Mouse (Mus musculus) lung, embryonic 16.5 days (tissue): ENCODE data around the gene Gria1. TPM values are rescaled to one million over a fixed set of nuclear protein-coding genes. Genes with fewer than 3 reads are reported as not detected.

Experiments used
- ATAC-seq: fragments of 200-750 bp; cut with Nextera tagmentation; 2 replicates; pipeline ENCODE4 v1.8.0; 2017; ENCODE audit warnings: low read depth, mild to moderate bottlenecking, moderate library complexity
- H3K27ac ChIP-seq: fragments of 300-500 bp; sonication (generic); 2 replicates; pipeline ENCODE4 v1.5.1; 2014; ENCODE audit warnings: mild to moderate bottlenecking, control low read depth, low read length
- H3K27me3 ChIP-seq: fragments of 300-500 bp; sonication (generic); 2 replicates; pipeline ENCODE4 v1.6.1; 2014; ENCODE audit warnings: low read depth, low read length, mixed read lengths; ENCODE audit not compliant: control insufficient read depth, insufficient read depth
- H3K36me3 ChIP-seq: fragments of 300-500 bp; sonication (generic); 2 replicates; pipeline ENCODE4 v1.6.1; 2014; ENCODE audit warnings: low read length; ENCODE audit not compliant: control insufficient read depth, insufficient read depth
- H3K4me1 ChIP-seq: fragments of 300-500 bp; sonication (generic); replicated peaks from 2 replicates; pipeline ENCODE4 v1.6.1; 2014; ENCODE audit warnings: low read length, mixed read lengths; ENCODE audit not compliant: control insufficient read depth, insufficient read depth
- H3K4me2 ChIP-seq: fragments of 300-500 bp; sonication (generic); 2 replicates; pipeline ENCODE4 v1.6.1; 2014; ENCODE audit warnings: low read depth, low read length, control low read depth
- H3K4me3 ChIP-seq: fragments of 300-500 bp; sonication (generic); 2 replicates; pipeline ENCODE4 v1.5.1; 2014; ENCODE audit warnings: mild to moderate bottlenecking, low read length, control low read depth
- H3K9ac ChIP-seq: fragments of 300-500 bp; sonication (generic); 2 replicates; pipeline ENCODE4 v1.6.1; 2014; ENCODE audit warnings: low read length, control low read depth
- H3K9me3 ChIP-seq: fragments of 300-500 bp; sonication (generic); 2 replicates; pipeline ENCODE4 v1.6.1; 2016; ENCODE audit warnings: low read length; ENCODE audit not compliant: control insufficient read depth
- WGBS: fragments of 180-500 bp; shearing (Covaris S2); extraction: QIAGEN DNeasy Blood & Tissue Kit; methylation state at CpG from one replicate; pipeline ENCODE4 v1.1.7; 2014; 5-methylcytosine and 5-hydroxymethylcytosine counted together
- polyA plus RNA-seq: library from polyadenylated mRNA; unstranded; fragments of >200 nt; fragmentation: Nextera tagmentation; extraction: Ambion mirVana; gene quantifications from 2 replicates; pipeline ENCODE4 v1.2.1, GENCODE M21; 2015

Gria1 gene
- polyA plus RNA-seq, 1 experiment from 2014 or later: 0.89 TPM

GRCm38 (mm10) chr11:57214583-57214982 lies 203.4 kb downstream of the Gria1 start:
- Histone ChIP-seq H3K27ac (no peak overlapping the region), H3K4me2 (no peak overlapping the region), H3K9me3 (no peaks in the 10 kb centered on the region), H3K9ac (no peak overlapping the region), H3K4me3 (no peak overlapping the region), H3K4me1 (no peaks in the 10 kb centered on the region), H3K36me3 (no peaks in the 10 kb centered on the region), H3K27me3 (no peaks in the 10 kb centered on the region)
- no peak for ATAC-seq
- WGBS: 85% methylated on average over 5 of the region's 5 CpGs

DNA sequence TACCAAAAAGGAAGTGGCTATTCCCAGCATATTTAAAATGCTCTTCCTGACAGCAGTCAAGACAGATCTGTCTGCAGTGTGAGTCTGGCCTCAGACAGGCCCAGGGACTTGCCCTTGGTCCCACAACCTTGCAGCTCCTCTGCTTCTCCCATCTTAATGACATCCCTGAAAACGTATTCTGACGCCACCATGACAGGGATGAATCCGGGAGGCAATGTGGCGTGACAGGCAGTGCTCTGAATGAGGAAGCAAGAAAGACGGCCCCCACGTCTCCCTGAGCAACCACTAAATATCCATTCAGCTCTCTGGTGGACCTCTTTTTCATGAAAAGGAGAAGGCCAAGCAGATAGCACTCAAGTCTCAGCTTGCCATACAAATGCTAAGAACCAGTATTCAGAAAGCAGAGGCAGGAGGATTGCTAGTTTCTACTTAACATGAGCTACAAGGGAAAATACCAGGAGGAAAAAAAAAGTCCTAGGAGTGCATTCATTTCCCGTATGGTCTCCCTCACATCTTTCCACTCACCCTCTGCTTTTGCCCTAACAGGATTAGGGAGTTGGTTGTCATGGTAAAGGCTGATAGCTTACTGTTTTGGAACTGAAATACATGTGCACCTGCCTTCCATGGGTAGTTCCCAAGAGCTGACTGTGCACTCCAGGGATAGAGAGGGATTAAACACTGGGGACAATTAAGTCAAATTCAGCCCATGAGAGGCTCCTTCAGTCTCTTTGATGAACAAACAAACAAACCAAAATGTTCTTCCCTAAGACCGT lies 211.8 kb downstream of the Gria1 start:
- WGBS: 66% methylated on average over 8 of the region's 8 CpGs
- Histone ChIP-seq H3K9me3 (no peaks in the 10 kb centered on the region), H3K4me3 (no peak overlapping the region), H3K27me3 (no peaks in the 10 kb centered on the region), H3K36me3 (no peaks in the 10 kb centered on the region), H3K27ac (no peak overlapping the region), H3K4me2 (no peak overlapping the region), H3K9ac (no peak overlapping the region), H3K4me1 (no peaks in the 10 kb centered on the region)
- no peak for ATAC-seq

GRCm38 (mm10) chr11:57235446-57235845 lies 224.3 kb downstream of the Gria1 start:
- Histone ChIP-seq H3K9me3 (no peaks in the 10 kb centered on the region), H3K27ac (no peak overlapping the region), H3K36me3 (no peaks in the 10 kb centered on the region), H3K4me3 (no peak overlapping the region), H3K4me2 (no peak overlapping the region), H3K9ac (no peak overlapping the region), H3K27me3 (no peaks in the 10 kb centered on the region), H3K4me1 (no peaks in the 10 kb centered on the region)
- 83% methylated on average over 2 of the region's 2 CpGs for WGBS
- no peak for ATAC-seq

- WGBS: 73% methylated on average over 1 of the region's 1 CpGs
- no peaks in the 10 kb centered on the region for H3K4me1 ChIP-seq
- no peaks in the 10 kb centered on the region for H3K9me3 ChIP-seq
- ATAC-seq: no peak
- H3K4me3 ChIP-seq: no peak overlapping the region
- H3K27ac ChIP-seq: no peak overlapping the region
- no peak overlapping the region for H3K4me2 ChIP-seq
- H3K36me3 ChIP-seq: no peaks in the 10 kb centered on the region
- H3K27me3 ChIP-seq: no peaks in the 10 kb centered on the region
- H3K9ac ChIP-seq: no peak overlapping the region
These were observed 225.2 kb downstream of the Gria1 start for GRCm38 (mm10) chr11:57236431-57236830.

- no peak overlapping the region for H3K27ac ChIP-seq
- H3K36me3 ChIP-seq: no peaks in the 10 kb centered on the region
These were observed 228.6 kb downstream of the Gria1 start for GRCm38 (mm10) chr11:57239758-57240157.

DNA sequence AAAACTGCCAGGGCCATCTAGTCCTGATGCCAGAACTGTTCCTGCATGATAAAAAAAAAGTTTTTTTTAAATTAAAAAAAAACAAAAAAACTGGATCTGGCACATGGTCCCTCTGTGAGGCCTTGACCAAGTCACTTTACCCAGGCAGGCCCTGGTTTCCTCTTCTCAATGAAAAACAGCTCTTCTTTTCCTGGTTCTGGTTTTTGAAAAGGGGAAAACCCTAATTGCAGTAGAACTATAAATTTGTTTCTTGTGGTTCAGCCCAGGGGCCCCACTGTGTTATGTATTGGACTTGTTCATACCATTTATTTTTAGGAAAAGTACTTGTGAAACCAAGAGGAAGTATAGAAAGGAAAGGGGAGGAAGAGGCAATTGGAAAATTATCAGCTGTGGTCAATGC lies 232.6 kb downstream of the Gria1 start:
- ATAC-seq: no peak
- no peak overlapping the region for H3K4me3 ChIP-seq
- no peaks in the 10 kb centered on the region for H3K27me3 ChIP-seq
- H3K4me2 ChIP-seq: no peak overlapping the region
- H3K36me3 ChIP-seq: no peaks in the 10 kb centered on the region
- H3K9ac ChIP-seq: no peak overlapping the region
- no peaks in the 10 kb centered on the region for H3K9me3 ChIP-seq
- H3K27ac ChIP-seq: no peak overlapping the region
- no peaks in the 10 kb centered on the region for H3K4me1 ChIP-seq

More at GRCm38 (mm10) chr11:57239758-57240157, 228.6 kb downstream of the Gria1 start:
- H3K4me3 ChIP-seq: no peak overlapping the region
- no peak overlapping the region for H3K4me2 ChIP-seq
- 26% methylated on average over 3 of the region's 3 CpGs for WGBS
- H3K9ac ChIP-seq: no peak overlapping the region
- H3K4me1 ChIP-seq: no peaks in the 10 kb centered on the region
- no peaks in the 10 kb centered on the region for H3K27me3 ChIP-seq
- ATAC-seq: no peak
- no peaks in the 10 kb centered on the region for H3K9me3 ChIP-seq

GRCm38 (mm10) chr11:57244543-57244942 lies 233.4 kb downstream of the Gria1 start:
- Histone ChIP-seq H3K4me2 (no peak overlapping the region), H3K27ac (no peak overlapping the region), H3K9ac (no peak overlapping the region), H3K4me3 (no peak overlapping the region), H3K27me3 (no peaks in the 10 kb centered on the region), H3K9me3 (no peaks in the 10 kb centered on the region), H3K36me3 (no peaks in the 10 kb centered on the region), H3K4me1 (no peaks in the 10 kb centered on the region)
- no peak for ATAC-seq
- WGBS: 34% methylated on average over 6 of the region's 6 CpGs

- no peaks in the 10 kb centered on the region for H3K36me3 ChIP-seq
- no peaks in the 10 kb centered on the region for H3K9me3 ChIP-seq
- no peak overlapping the region for H3K4me3 ChIP-seq
- no peaks in the 10 kb centered on the region for H3K27me3 ChIP-seq
- H3K4me1 ChIP-seq: no peaks in the 10 kb centered on the region
- no peak for ATAC-seq
- no peak overlapping the region for H3K4me2 ChIP-seq
- H3K27ac ChIP-seq: no peak overlapping the region
- WGBS: 74% methylated on average over 4 of the region's 4 CpGs
- H3K9ac ChIP-seq: no peak overlapping the region
These were observed 237.7 kb downstream of the Gria1 start for GRCm38 (mm10) chr11:57248870-57249269.

- Histone ChIP-seq H3K4me3 (no peak overlapping the region), H3K36me3 (no peaks in the 10 kb centered on the region), H3K4me1 (no peaks in the 10 kb centered on the region), H3K27ac (no peak overlapping the region), H3K9ac (no peak overlapping the region), H3K4me2 (no peak overlapping the region), H3K9me3 (no peaks in the 10 kb centered on the region), H3K27me3 (no peaks in the 10 kb centered on the region)
- ATAC-seq: no peak
- 81% methylated on average over 7 of the region's 7 CpGs for WGBS
These were observed 238.9 kb downstream of the Gria1 start for GRCm38 (mm10) chr11:57250129-57250528.
